Mouse (Mus musculus) intestine, embryonic 16.5 days (tissue): ENCODE data around the gene Exoc3l. TPM values are rescaled to one million over a fixed set of nuclear protein-coding genes. Genes with fewer than 3 reads are reported as not detected.

Source experiments
- ATAC-seq: fragments of 200-750 bp; cut with Nextera tagmentation; 2 replicates; pipeline ENCODE4 v1.8.0; 2017; ENCODE audit warnings: moderate TSS enrichment, moderate library complexity
- H3K27ac ChIP-seq: fragments of 300-500 bp; sonication (generic); 2 replicates; pipeline ENCODE4 v1.5.1; 2014; ENCODE audit warnings: mild to moderate bottlenecking, low read length
- H3K27me3 ChIP-seq: fragments of 300-500 bp; sonication (generic); replicated peaks from 2 replicates; pipeline ENCODE4 v1.6.1; 2014; ENCODE audit warnings: low read length, control low read depth, mixed read lengths; ENCODE audit not compliant: control insufficient read depth, insufficient read depth
- H3K36me3 ChIP-seq: fragments of 300-500 bp; sonication (generic); 2 replicates; pipeline ENCODE4 v1.6.1; 2014; ENCODE audit warnings: low read length, control low read depth; ENCODE audit not compliant: control insufficient read depth, insufficient read depth
- H3K4me1 ChIP-seq: fragments of 300-500 bp; sonication (generic); 2 replicates; pipeline ENCODE4 v1.6.1; 2014; ENCODE audit warnings: low read length, control low read depth, mixed read lengths; ENCODE audit not compliant: control insufficient read depth, insufficient read depth
- H3K4me2 ChIP-seq: fragments of 300-500 bp; sonication (generic); 2 replicates; pipeline ENCODE4 v1.6.1; 2014; ENCODE audit warnings: low read depth, low read length, control low read depth
- H3K4me3 ChIP-seq: fragments of 300-500 bp; sonication (generic); 2 replicates; pipeline ENCODE4 v1.5.1; 2014; ENCODE audit warnings: mild to moderate bottlenecking, low read length
- H3K9ac ChIP-seq: fragments of 300-500 bp; sonication (generic); 2 replicates; pipeline ENCODE4 v1.6.1; 2014; ENCODE audit warnings: low read depth, low read length
- H3K9me3 ChIP-seq: fragments of 300-500 bp; sonication (generic); 2 replicates; pipeline ENCODE4 v1.6.1; 2016; ENCODE audit warnings: low read length, control low read depth; ENCODE audit not compliant: control insufficient read depth
- WGBS: fragments of 180-500 bp; shearing (Covaris S2); extraction: QIAGEN DNeasy Blood & Tissue Kit; methylation state at CpG from one replicate; pipeline ENCODE4 v1.1.7; 2014; 5-methylcytosine and 5-hydroxymethylcytosine counted together
- microRNA counts: library from miRNA; unstranded; fragments of <30 nt; microRNA quantifications from one replicate; lab custom pipeline; 2016
- microRNA-seq: library from miRNA; unstranded; fragments of <30 nt; microRNA quantifications from one replicate; pipeline ENCODE4, GENCODE M21; 2016
- polyA plus RNA-seq: library from polyadenylated mRNA; unstranded; fragments of >200 nt; fragmentation: Nextera tagmentation; extraction: Ambion mirVana; gene quantifications from 2 replicates; pipeline ENCODE4 v1.2.1, GENCODE M21; 2015

Gene Exoc3l
- polyA plus RNA-seq, 1 experiment from 2014 or later: 7.4 TPM

DNA sequence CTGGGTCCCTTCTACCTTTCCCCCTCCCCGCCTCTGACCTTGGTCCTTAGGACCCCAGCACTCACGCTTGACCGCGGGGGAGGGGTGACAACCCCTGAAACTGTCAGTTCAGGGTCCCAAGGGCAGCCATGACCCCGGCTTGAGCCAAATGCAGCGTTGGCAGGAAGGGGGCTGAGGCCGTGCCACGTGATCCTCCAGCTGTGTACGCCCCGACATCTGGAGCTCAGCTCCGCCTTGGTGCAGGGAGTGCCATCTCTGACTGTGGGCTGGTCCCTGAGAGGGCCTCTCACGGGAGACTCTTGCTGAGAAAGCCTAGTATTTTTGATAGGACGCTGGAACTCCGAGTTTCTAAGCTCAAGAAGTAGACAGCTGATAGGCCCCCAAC, 40.9 kb downstream of the Exoc3l start, which contains the start of gene B3gnt9:
Gene B3gnt9, minus strand, starts transcription at position 188 of the 385 bp plus-strand sequence.
- Histone ChIP-seq H3K9me3 (no peaks in the 10 kb centered on the region), H3K4me3 (peak within 1 kb of the TSS; percentile 71), H3K36me3 (peaks cover 4% of the 10 kb centered on the region; the same call in 1 of the 2 replicates), H3K4me1 (peaks cover 29% of the 10 kb centered on the region), H3K9ac (peak within 1 kb of the TSS; percentile 83), H3K27ac (peak within 1 kb of the TSS; percentile 81), H3K27me3 (peaks cover 12% of the 10 kb centered on the region), H3K4me2 (peak within 1 kb of the TSS; percentile 98)
- peak; percentile 82 for ATAC-seq
- WGBS: 2% methylated on average over 14 of the region's 14 CpGs

- Histone ChIP-seq H3K36me3 (peaks cover 4% of the 10 kb centered on the region; the same call in 1 of the 2 replicates), H3K27me3 (peaks cover 9% of the 10 kb centered on the region), H3K4me1 (peaks cover 23% of the 10 kb centered on the region), H3K4me3 (peak overlapping the region; percentile 71), H3K27ac (peak overlapping the region; percentile 81), H3K9ac (peak overlapping the region; percentile 83), H3K4me2 (peak overlapping the region; percentile 98), H3K9me3 (no peaks in the 10 kb centered on the region)
- peak; percentile 91 for ATAC-seq
- under 1% methylated on average over 70 of the region's 74 CpGs for WGBS
Measured at GRCm38 (mm10) chr8:105254152-105254965, 41.5 kb downstream of the Exoc3l start.

DNA sequence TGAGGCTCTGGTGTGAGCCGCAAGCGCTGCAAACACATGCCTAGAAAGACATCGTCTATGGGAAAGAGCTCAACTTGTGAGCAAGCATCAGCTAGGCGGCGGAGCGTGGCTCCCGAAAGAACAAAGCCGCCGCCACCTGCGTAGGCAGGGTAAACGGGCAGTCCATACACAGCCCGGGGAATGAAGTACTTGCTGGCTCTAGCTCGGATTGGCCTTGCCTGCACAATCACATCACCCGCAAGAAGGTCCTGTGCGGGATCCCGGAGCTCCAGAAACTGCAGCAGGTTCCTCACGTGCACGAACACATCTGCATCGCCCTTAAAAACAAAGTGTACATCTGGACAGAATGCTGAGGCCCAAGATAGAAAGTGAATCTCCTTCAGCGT, 42.1 kb downstream of the Exoc3l start:
- peaks cover 4% of the 10 kb centered on the region; the same call in 1 of the 2 replicates for H3K36me3 ChIP-seq
- peak overlapping the region; percentile 83; the same call in 1 of the 2 replicates for H3K9ac ChIP-seq
- H3K9me3 ChIP-seq: no peaks in the 10 kb centered on the region
- peak overlapping the region; percentile 98 for H3K4me2 ChIP-seq
- ATAC-seq: 0 out of 2 replicates have a peak, but pooled peaks have one; percentile 8
- 0 out of 2 replicates have a peak overlapping the region, but pooled peaks have one; percentile 10 for H3K27ac ChIP-seq
- WGBS: 38% methylated on average over 20 of the region's 20 CpGs
- H3K27me3 ChIP-seq: peaks cover 4% of the 10 kb centered on the region; the same call in 1 of the 2 replicates
- peak overlapping the region; percentile 71 for H3K4me3 ChIP-seq
- peaks cover 17% of the 10 kb centered on the region for H3K4me1 ChIP-seq

GRCm38 (mm10) chr8:105252680-105253537, 43.0 kb downstream of the Exoc3l start:
- H3K9ac ChIP-seq: no peak overlapping the region
- peaks cover 4% of the 10 kb centered on the region; the same call in 1 of the 2 replicates for H3K36me3 ChIP-seq
- WGBS: 80% methylated on average over 10 of the region's 10 CpGs
- H3K4me2 ChIP-seq: no peak overlapping the region
- H3K27ac ChIP-seq: no peak overlapping the region
- no peaks in the 10 kb centered on the region for H3K27me3 ChIP-seq
- peaks cover 16% of the 10 kb centered on the region for H3K4me1 ChIP-seq
- H3K9me3 ChIP-seq: no peaks in the 10 kb centered on the region
- H3K4me3 ChIP-seq: no peak overlapping the region
- no peak for ATAC-seq

- no peak overlapping the region for H3K4me2 ChIP-seq
- H3K4me3 ChIP-seq: no peak overlapping the region
- no peak overlapping the region for H3K9ac ChIP-seq
- WGBS: 90% methylated on average over 6 of the region's 6 CpGs
- H3K36me3 ChIP-seq: peaks cover 4% of the 10 kb centered on the region; the same call in 1 of the 2 replicates
- H3K27me3 ChIP-seq: no peaks in the 10 kb centered on the region
- H3K9me3 ChIP-seq: no peaks in the 10 kb centered on the region
- peaks cover 16% of the 10 kb centered on the region for H3K4me1 ChIP-seq
- no peak for ATAC-seq
- H3K27ac ChIP-seq: no peak overlapping the region
Measured at GRCm38 (mm10) chr8:105251954-105252353, 43.9 kb downstream of the Exoc3l start.

DNA sequence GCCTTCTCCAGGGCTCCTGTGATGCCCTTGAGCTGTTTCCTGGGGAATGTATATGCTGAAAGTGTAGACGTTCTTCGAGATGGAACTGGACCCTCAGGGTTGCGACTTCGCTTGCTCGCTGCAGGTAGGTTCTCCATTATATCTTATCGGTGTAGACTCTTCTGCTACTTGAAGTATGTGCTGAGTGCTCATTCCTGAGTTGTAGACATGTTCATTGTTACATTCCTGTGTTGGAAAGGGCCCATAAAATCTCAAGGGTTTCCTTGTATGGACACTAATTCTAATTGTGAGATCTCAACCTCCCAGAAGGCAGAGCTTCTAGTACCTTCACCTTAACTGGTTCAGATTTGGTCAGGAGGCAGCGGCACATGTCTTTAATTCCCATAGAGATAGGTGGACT, 54.9 kb downstream of the Exoc3l start:
- Histone ChIP-seq H3K4me2 (no peak overlapping the region), H3K36me3 (peaks cover 20% of the 10 kb centered on the region), H3K4me3 (no peak overlapping the region), H3K4me1 (no peaks in the 10 kb centered on the region), H3K9me3 (no peaks in the 10 kb centered on the region), H3K27me3 (no peaks in the 10 kb centered on the region), H3K27ac (no peak overlapping the region), H3K9ac (no peak overlapping the region)
- ATAC-seq: no peak
- 93% methylated on average over 7 of the region's 7 CpGs for WGBS

MicroRNAs within 50 kb of the gene (microRNA counts, 519-probe panel; counts per million panel counts)
- microRNA mmu-miR-328 (lab: Ali Mortazavi, UCI): 2,231 counts per million, percentile 52 among the panel's probes with 10 or more counts

Small RNA genes within 50 kb of the gene (microRNA-seq; reads per million reads assigned to microRNA genes)
- gene Gm27320 (not detected), gene Mir328 (175 reads per million, percentile 55 among the genes with 10 or more reads in this experiment)

Other genes starting within 250 kb of the Exoc3l start
- gene Ces3a, start 247.5 kb downstream of the Exoc3l start, polyA plus RNA-seq: not detected in 2 replicates
- gene Ces3b, start 212.3 kb downstream of the Exoc3l start, polyA plus RNA-seq: not detected in 2 replicates
- not detected in 2 replicates for gene Ces4a, start 164.3 kb downstream of the Exoc3l start, polyA plus RNA-seq
- 27.4 and 28.2 TPM in 2 replicates for gene Cbfb, start 125.4 kb downstream of the Exoc3l start, polyA plus RNA-seq
- gene D230025D16Rik, start 71.0 kb downstream of the Exoc3l start, polyA plus RNA-seq: 20.6 and 21.7 TPM in 2 replicates
- 16.2 and 17.5 TPM in 2 replicates for gene B3gnt9, start 40.9 kb downstream of the Exoc3l start, polyA plus RNA-seq
- gene Tradd, start 31.5 kb downstream of the Exoc3l start, polyA plus RNA-seq: 44.9 and 46.0 TPM in 2 replicates
- 6.0 and 6.8 TPM in 2 replicates for gene Fbxl8, start 31.5 kb downstream of the Exoc3l start, polyA plus RNA-seq
- gene Hsf4, start 26.3 kb downstream of the Exoc3l start, polyA plus RNA-seq: 0.17 and 0.18 TPM in 2 replicates
- 1.3 and 1.4 TPM in 2 replicates for gene Nol3, start 20.0 kb downstream of the Exoc3l start, polyA plus RNA-seq
- 6.7 and 7.2 TPM in 2 replicates for gene 4931428F04Rik, start 6.2 kb downstream of the Exoc3l start, polyA plus RNA-seq
- 86.7 and 89.2 TPM in 2 replicates for gene E2f4, start 1.6 kb upstream of the Exoc3l start, polyA plus RNA-seq
- gene Elmo3, start 9.5 kb upstream of the Exoc3l start, polyA plus RNA-seq: 28.0 and 30.3 TPM in 2 replicates
- 1.5 and 1.8 TPM in 2 replicates for gene Lrrc29, start 30.2 kb upstream of the Exoc3l start, polyA plus RNA-seq
- gene Tmem208, start 30.3 kb upstream of the Exoc3l start, polyA plus RNA-seq: 141 and 142 TPM in 2 replicates
- 1.4 and 1.8 TPM in 2 replicates for gene Fhod1, start 51.9 kb upstream of the Exoc3l start, polyA plus RNA-seq
- 0.93 and 1.1 TPM in 2 replicates for gene Slc9a5, start 52.7 kb upstream of the Exoc3l start, polyA plus RNA-seq
- 0.06 and 0.15 TPM in 2 replicates for gene Plekhg4, start 77.2 kb upstream of the Exoc3l start, polyA plus RNA-seq
- gene Kctd19, start 117.4 kb upstream of the Exoc3l start, polyA plus RNA-seq: 0.04 TPM in 1 of 2 replicates, not detected in the other
- gene Lrrc36, start 117.5 kb upstream of the Exoc3l start, polyA plus RNA-seq: 0.07 TPM in 1 of 2 replicates, not detected in the other
- 41.9 and 42.3 TPM in 2 replicates for gene Tppp3, start 175.4 kb upstream of the Exoc3l start, polyA plus RNA-seq
- 17.5 and 18.5 TPM in 2 replicates for gene Zdhhc1, start 200.8 kb upstream of the Exoc3l start, polyA plus RNA-seq
- 1.9 and 2.3 TPM in 2 replicates for gene Hsd11b2, start 222.7 kb upstream of the Exoc3l start, polyA plus RNA-seq